Mouse (Mus musculus): ENCODE results near the gene Epm2aip1. TPM values are rescaled to one million over a fixed set of nuclear protein-coding genes. Genes with fewer than 3 reads are reported as not detected.

The Epm2aip1 gene
- total RNA-seq, 1 experiment, result 9.6 TPM

DNA sequence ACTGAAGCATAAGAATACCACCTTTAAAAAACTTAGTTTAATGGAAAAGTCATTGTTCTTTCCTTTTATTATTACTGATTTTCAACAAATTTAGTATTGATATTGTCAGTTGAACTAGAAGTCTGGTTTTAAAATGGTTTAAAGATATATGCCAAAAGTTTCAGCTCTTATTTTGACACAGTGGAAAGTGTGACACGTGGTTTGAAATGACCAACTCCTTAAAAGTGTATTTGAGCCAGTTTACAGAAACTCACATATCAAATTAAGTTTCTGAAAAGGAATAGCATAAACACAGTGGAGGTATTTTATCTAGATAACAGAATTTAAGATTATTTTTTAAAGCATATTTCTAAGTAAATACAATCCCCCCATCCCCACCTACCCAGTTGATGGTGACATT, 2.2 kb downstream of the Epm2aip1 start:
- Histone ChIP-seq H3K9ac (ENCODE audit: insufficient read depth, low read depth, low read length, poor library complexity, severe bottlenecking) (no peak overlapping the region), H3K9me3 (ENCODE audit: control insufficient read depth, insufficient read depth, low read depth, low read length) (no peaks in the 10 kb centered on the region), H3K27ac (ENCODE audit: insufficient read depth, low read depth, low read length, poor library complexity, severe bottlenecking) (no peak overlapping the region), H3K36me3 (ENCODE audit: control insufficient read depth, insufficient read depth, low read length, poor library complexity, severe bottlenecking) (peaks cover 4% of the 10 kb centered on the region; the same call in 1 of the 2 replicates), H3K4me1 (ENCODE audit: control insufficient read depth in 2 of 2, insufficient read depth in 2 of 2, low read length in 2 of 2, poor library complexity in 1 of 2) (peaks cover 4 to 6% of the 10 kb centered on the region in 2 experiments; a peak in 3 of 4 replicates), H3K4me3 (ENCODE audit: insufficient read depth in 1 of 2, low read depth in 1 of 2, low read length in 2 of 2, poor library complexity in 1 of 2, severe bottlenecking in 1 of 2) (0 out of 4 replicates have a peak overlapping the region, but pooled peaks of 1 of the 2 experiments have one; percentile 98)
- in situ Hi-C loops (cut with MboI; ENCODE audit: low sequenced_read_pairs in 2 of 2, unreplicated experiment in 2 of 2), result no loop called here
- no peak for DNase-seq (ENCODE audit: low read depth, low spot score)
- TF ChIP-seq ZC3H11A (IDR thresholded peaks at IDR 0.05; ENCODE audit: borderline replicate concordance, low read depth, low read length) (no peak), CHD2 (IDR thresholded peaks at IDR 0.05; ENCODE audit: low read depth, low read length) (no peak), MAFK (IDR thresholded peaks at IDR 0.05; ENCODE audit: insufficient read depth, low read depth, low read length) (no peak), ZNF384 (IDR thresholded peaks at IDR 0.05; ENCODE audit: low read depth, low read length) (no peak), HCFC1 (IDR thresholded peaks at IDR 0.05; ENCODE audit: borderline replicate concordance, insufficient read depth, low read length) (no peak)

DNA sequence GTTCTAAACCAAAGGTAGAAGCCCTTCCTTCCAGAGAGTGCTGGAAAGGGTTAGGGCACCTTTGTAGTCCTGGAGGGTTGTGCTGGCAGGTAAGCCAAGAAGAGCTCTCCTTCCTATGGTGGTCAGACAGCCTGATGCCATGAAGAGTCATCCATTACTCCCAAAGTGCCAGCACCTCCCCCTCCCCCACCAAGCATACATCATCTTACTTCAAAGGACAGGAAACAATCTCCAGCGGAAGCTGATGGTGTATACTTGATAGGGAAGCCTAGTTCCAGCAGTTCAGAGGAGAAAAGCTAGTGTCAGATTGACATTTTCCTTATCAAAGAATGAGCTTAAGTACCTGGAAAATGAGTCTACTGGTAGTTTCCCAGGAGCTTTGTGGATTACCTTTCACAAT, 3.4 kb downstream of the Epm2aip1 start:
- no peak for DNase-seq (ENCODE audit: low read depth, low spot score)
- Histone ChIP-seq H3K4me3 (ENCODE audit: insufficient read depth in 1 of 2, low read depth in 1 of 2, low read length in 2 of 2, poor library complexity in 1 of 2, severe bottlenecking in 1 of 2) (no peak overlapping the region), H3K36me3 (ENCODE audit: control insufficient read depth, insufficient read depth, low read length, poor library complexity, severe bottlenecking) (peaks cover 4% of the 10 kb centered on the region; the same call in 1 of the 2 replicates), H3K4me1 (ENCODE audit: control insufficient read depth in 2 of 2, insufficient read depth in 2 of 2, low read length in 2 of 2, poor library complexity in 1 of 2) (peaks cover 4 to 6% of the 10 kb centered on the region in 2 experiments; a peak in 3 of 4 replicates), H3K9ac (ENCODE audit: insufficient read depth, low read depth, low read length, poor library complexity, severe bottlenecking) (peak overlapping the region; percentile 37), H3K9me3 (ENCODE audit: control insufficient read depth, insufficient read depth, low read depth, low read length) (no peaks in the 10 kb centered on the region), H3K27ac (ENCODE audit: insufficient read depth, low read depth, low read length, poor library complexity, severe bottlenecking) (no peak overlapping the region)
- TF ChIP-seq CHD2 (IDR thresholded peaks at IDR 0.05; ENCODE audit: low read depth, low read length), result no peak
- TF ChIP-seq ZNF384 (IDR thresholded peaks at IDR 0.05; ENCODE audit: low read depth, low read length), result no peak
- no peak for TF ChIP-seq ZC3H11A (IDR thresholded peaks at IDR 0.05; ENCODE audit: borderline replicate concordance, low read depth, low read length)
- TF ChIP-seq HCFC1 (IDR thresholded peaks at IDR 0.05; ENCODE audit: borderline replicate concordance, insufficient read depth, low read length), result no peak
- no peak for TF ChIP-seq MAFK (IDR thresholded peaks at IDR 0.05; ENCODE audit: insufficient read depth, low read depth, low read length)
- in situ Hi-C loops (cut with MboI; ENCODE audit: low sequenced_read_pairs in 2 of 2, unreplicated experiment in 2 of 2), result no loop called here

DNA sequence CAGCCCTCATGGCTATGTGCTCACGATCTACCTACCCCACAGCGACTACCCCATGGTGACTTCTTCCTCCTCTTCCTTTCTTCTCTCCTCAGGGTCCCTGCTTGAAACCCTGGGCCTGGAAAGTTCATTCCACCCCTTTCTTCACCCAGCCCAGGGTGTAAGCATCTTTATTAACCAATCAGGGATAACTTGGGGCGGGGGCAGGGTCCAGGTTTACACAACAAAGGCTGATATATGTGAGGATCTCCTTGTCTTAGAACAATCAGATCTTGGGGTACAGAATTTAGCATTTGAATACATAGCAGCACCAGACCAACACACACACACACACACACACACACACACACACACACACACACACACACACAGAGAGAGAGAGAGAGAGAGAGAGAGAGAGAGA, 13.3 kb downstream of the Epm2aip1 start:
- peaks cover 5 to 9% of the 10 kb centered on the region in 2 experiments; a peak in 2 of 4 replicates for H3K4me1 ChIP-seq (ENCODE audit: control insufficient read depth in 2 of 2, insufficient read depth in 2 of 2, low read length in 2 of 2, poor library complexity in 1 of 2)
- no peak for TF ChIP-seq MAFK (IDR thresholded peaks at IDR 0.05; ENCODE audit: insufficient read depth, low read depth, low read length)
- no peak for TF ChIP-seq ZC3H11A (IDR thresholded peaks at IDR 0.05; ENCODE audit: borderline replicate concordance, low read depth, low read length)
- TF ChIP-seq HCFC1 (IDR thresholded peaks at IDR 0.05; ENCODE audit: borderline replicate concordance, insufficient read depth, low read length), result no peak
- H3K36me3 ChIP-seq (ENCODE audit: control insufficient read depth, insufficient read depth, low read length, poor library complexity, severe bottlenecking), result no peaks in the 10 kb centered on the region
- H3K9ac ChIP-seq (ENCODE audit: insufficient read depth, low read depth, low read length, poor library complexity, severe bottlenecking), result no peak overlapping the region
- H3K4me3 ChIP-seq (ENCODE audit: insufficient read depth in 1 of 2, low read depth in 1 of 2, low read length in 2 of 2, poor library complexity in 1 of 2, severe bottlenecking in 1 of 2), result no peak overlapping the region
- in situ Hi-C loops (cut with MboI; ENCODE audit: low sequenced_read_pairs in 2 of 2, unreplicated experiment in 2 of 2), result no loop called here
- no peaks in the 10 kb centered on the region for H3K9me3 ChIP-seq (ENCODE audit: control insufficient read depth, insufficient read depth, low read depth, low read length)
- DNase-seq (ENCODE audit: low read depth, low spot score), result no peak
- H3K27ac ChIP-seq (ENCODE audit: insufficient read depth, low read depth, low read length, poor library complexity, severe bottlenecking), result no peak overlapping the region

DNA sequence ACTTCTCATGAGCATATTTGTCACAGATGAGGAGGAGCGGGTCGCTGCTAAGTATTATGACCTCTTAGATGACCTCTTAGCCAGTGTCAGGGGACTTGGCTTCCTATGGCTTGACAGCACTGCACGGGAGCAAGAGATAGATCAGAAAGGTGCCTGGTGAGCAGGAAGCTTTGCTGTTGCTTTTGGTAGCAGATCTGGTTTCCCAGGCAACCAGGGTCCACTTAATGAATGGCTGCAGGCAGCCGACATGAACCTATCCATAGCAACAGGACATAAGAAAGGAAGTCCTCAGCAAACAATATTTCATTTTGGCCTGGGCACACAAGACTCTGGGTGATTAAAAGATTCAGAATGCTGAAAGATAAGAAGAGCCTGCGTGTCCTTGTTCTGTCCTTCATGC, 13.9 kb downstream of the Epm2aip1 start:
- H3K9ac ChIP-seq (ENCODE audit: insufficient read depth, low read depth, low read length, poor library complexity, severe bottlenecking), result no peak overlapping the region
- TF ChIP-seq ZNF384 (IDR thresholded peaks at IDR 0.05; ENCODE audit: low read depth, low read length) (no peak), CHD2 (IDR thresholded peaks at IDR 0.05; ENCODE audit: low read depth, low read length) (no peak), ZC3H11A (IDR thresholded peaks at IDR 0.05; ENCODE audit: borderline replicate concordance, low read depth, low read length) (no peak), MAFK (IDR thresholded peaks at IDR 0.05; ENCODE audit: insufficient read depth, low read depth, low read length) (no peak), HCFC1 (IDR thresholded peaks at IDR 0.05; ENCODE audit: borderline replicate concordance, insufficient read depth, low read length) (no peak)
- in situ Hi-C loops (cut with MboI; ENCODE audit: low sequenced_read_pairs in 2 of 2, unreplicated experiment in 2 of 2), result no loop called here
- H3K27ac ChIP-seq (ENCODE audit: insufficient read depth, low read depth, low read length, poor library complexity, severe bottlenecking), result no peak overlapping the region
- H3K4me3 ChIP-seq (ENCODE audit: insufficient read depth in 1 of 2, low read depth in 1 of 2, low read length in 2 of 2, poor library complexity in 1 of 2, severe bottlenecking in 1 of 2), result no peak overlapping the region
- DNase-seq (ENCODE audit: low read depth, low spot score), result no peak
- H3K4me1 ChIP-seq (ENCODE audit: control insufficient read depth in 2 of 2, insufficient read depth in 2 of 2, low read length in 2 of 2, poor library complexity in 1 of 2), result peaks cover 5 to 13% of the 10 kb centered on the region in 2 experiments; a peak in 2 of 4 replicates
- no peaks in the 10 kb centered on the region for H3K9me3 ChIP-seq (ENCODE audit: control insufficient read depth, insufficient read depth, low read depth, low read length)
- H3K36me3 ChIP-seq (ENCODE audit: control insufficient read depth, insufficient read depth, low read length, poor library complexity, severe bottlenecking), result no peaks in the 10 kb centered on the region

- Histone ChIP-seq H3K4me3 (ENCODE audit: insufficient read depth in 1 of 2, low read depth in 1 of 2, low read length in 2 of 2, poor library complexity in 1 of 2, severe bottlenecking in 1 of 2) (no peak overlapping the region), H3K27ac (ENCODE audit: insufficient read depth, low read depth, low read length, poor library complexity, severe bottlenecking) (no peak overlapping the region), H3K36me3 (ENCODE audit: control insufficient read depth, insufficient read depth, low read length, poor library complexity, severe bottlenecking) (no peaks in the 10 kb centered on the region), H3K9me3 (ENCODE audit: control insufficient read depth, insufficient read depth, low read depth, low read length) (no peaks in the 10 kb centered on the region), H3K9ac (ENCODE audit: insufficient read depth, low read depth, low read length, poor library complexity, severe bottlenecking) (no peak overlapping the region), H3K4me1 (ENCODE audit: control insufficient read depth in 2 of 2, insufficient read depth in 2 of 2, low read length in 2 of 2, poor library complexity in 1 of 2) (peaks cover 5 to 13% of the 10 kb centered on the region in 2 experiments; a peak in 2 of 4 replicates)
- in situ Hi-C loops (cut with MboI; ENCODE audit: low sequenced_read_pairs in 2 of 2, unreplicated experiment in 2 of 2), result no loop called here
- no peak for DNase-seq (ENCODE audit: low read depth, low spot score)
- no peak for TF ChIP-seq MAFK (IDR thresholded peaks at IDR 0.05; ENCODE audit: insufficient read depth, low read depth, low read length)
- no peak for TF ChIP-seq ZC3H11A (IDR thresholded peaks at IDR 0.05; ENCODE audit: borderline replicate concordance, low read depth, low read length)
- TF ChIP-seq ZNF384 (IDR thresholded peaks at IDR 0.05; ENCODE audit: low read depth, low read length), result no peak
- no peak for TF ChIP-seq CHD2 (IDR thresholded peaks at IDR 0.05; ENCODE audit: low read depth, low read length)
- TF ChIP-seq HCFC1 (IDR thresholded peaks at IDR 0.05; ENCODE audit: borderline replicate concordance, insufficient read depth, low read length), result no peak
These were observed 14.7 kb downstream of the Epm2aip1 start for GRCm38 (mm10) chr9:111286468-111286867.

Measured in ES-E14 (cell line).